Mouse (Mus musculus): ENCODE results near the gene Htr5a.
A peak's percentile ranks its signal among the peaks of the same experiment; 100 is the strongest.

The Htr5a gene

GRCm38 (mm10) chr5:27841701-27842295 is at the start of gene Htr5a:
Gene Htr5a, plus strand, starts transcription at chr5:27842149.
- peak; percentile 21 to 31 for DNase-seq

- no peak for DNase-seq
Observed at GRCm38 (mm10) chr5:27792173-27792470, 49.8 kb upstream of the Htr5a start.

- DNase-seq, result no peak
Observed at GRCm38 (mm10) chr5:27792531-27793205, 49.3 kb upstream of the Htr5a start.

GRCm38 (mm10) chr5:27793923-27794322 is 48.0 kb upstream of the Htr5a start:
- DNase-seq, result peak; percentile 77 to 79

- DNase-seq, result no peak
Observed at GRCm38 (mm10) chr5:27814282-27814681, 27.7 kb upstream of the Htr5a start.

GRCm38 (mm10) chr5:27818840-27819672 is 22.9 kb upstream of the Htr5a start:
- no peak for DNase-seq

GRCm38 (mm10) chr5:27821161-27821560 is 20.8 kb upstream of the Htr5a start:
- no peak for DNase-seq

- DNase-seq, result no peak
Observed at GRCm38 (mm10) chr5:27827971-27828370, 14.0 kb upstream of the Htr5a start.

GRCm38 (mm10) chr5:27835096-27835495 is 6.9 kb upstream of the Htr5a start:
- DNase-seq, result no peak

- DNase-seq, result no peak
Observed at GRCm38 (mm10) chr5:27838061-27838460, 3.9 kb upstream of the Htr5a start.

- peak in 1 of 2 experiments; percentile 10 for DNase-seq
Observed at GRCm38 (mm10) chr5:27842671-27843320, 847 bp downstream of the Htr5a start.

- no peak for DNase-seq
Observed at GRCm38 (mm10) chr5:27846979-27847378, 5.0 kb downstream of the Htr5a start.

- peak in 1 of 2 experiments; percentile 20 for DNase-seq
Observed at GRCm38 (mm10) chr5:27854290-27854689, 12.3 kb downstream of the Htr5a start.

- no peak for DNase-seq
Observed at GRCm38 (mm10) chr5:27855726-27856125, 13.8 kb downstream of the Htr5a start.

- DNase-seq, result peak; percentile 13 to 25
Observed at GRCm38 (mm10) chr5:27873240-27874082, 31.5 kb downstream of the Htr5a start.

GRCm38 (mm10) chr5:27874211-27874610 is 32.3 kb downstream of the Htr5a start:
- DNase-seq, result no peak

- DNase-seq, result no peak
Observed at GRCm38 (mm10) chr5:27875341-27876105, 33.6 kb downstream of the Htr5a start.

- no peak for DNase-seq
Observed at GRCm38 (mm10) chr5:27878356-27878755, 36.4 kb downstream of the Htr5a start.

- DNase-seq, result no peak
Observed at GRCm38 (mm10) chr5:27879726-27880125, 37.8 kb downstream of the Htr5a start.

GRCm38 (mm10) chr5:27880329-27881036 is 38.5 kb downstream of the Htr5a start:
- DNase-seq, result no peak

- DNase-seq, result no peak
Observed at GRCm38 (mm10) chr5:27881261-27881660, 39.3 kb downstream of the Htr5a start.

All from cerebellum, postnatal 36 days (tissue).